Mouse (Mus musculus) hindbrain, embryonic 11.5 days (tissue): ENCODE data around the gene Sgpl1. TPM values are rescaled to one million over a fixed set of nuclear protein-coding genes. Genes with fewer than 3 reads are reported as not detected.

Experiments used
- ATAC-seq: fragments of 200-750 bp; cut with Nextera tagmentation; 2 replicates; pipeline ENCODE4 v1.8.0; 2017; ENCODE audit warnings: mild to moderate bottlenecking, moderate TSS enrichment, moderate library complexity; ENCODE audit not compliant: low FRiP score
- DNase-seq: peaks from one replicate; pipeline ENCODE4 v3.0.0-alpha.2; 2015; ENCODE audit warnings: low spot score
- H3K27ac ChIP-seq: fragments of 300-500 bp; sonication (generic); 2 replicates; pipeline ENCODE4 v1.5.1; 2014; ENCODE audit warnings: mild to moderate bottlenecking, low read depth, low read length
- H3K27me3 ChIP-seq: fragments of 300-500 bp; sonication (generic); 2 replicates; pipeline ENCODE4 v1.6.1; 2014; ENCODE audit warnings: mild to moderate bottlenecking, low read length, moderate library complexity, mixed read lengths; ENCODE audit not compliant: control insufficient read depth, insufficient read depth
- H3K36me3 ChIP-seq: fragments of 300-500 bp; sonication (generic); 2 replicates; pipeline ENCODE4 v1.6.1; 2014; ENCODE audit warnings: mild to moderate bottlenecking, low read length, moderate library complexity, mixed read lengths; ENCODE audit not compliant: control insufficient read depth, insufficient read depth
- H3K4me1 ChIP-seq: fragments of 300-500 bp; sonication (generic); replicated peaks from 2 replicates; pipeline ENCODE4 v1.6.1; 2014; ENCODE audit warnings: low read length, mixed read lengths; ENCODE audit not compliant: control insufficient read depth, insufficient read depth
- H3K4me2 ChIP-seq: fragments of 300-500 bp; sonication (generic); replicated peaks from 2 replicates; pipeline ENCODE4 v1.6.1; 2014; ENCODE audit warnings: mild to moderate bottlenecking, low read depth, low read length
- H3K4me3 ChIP-seq: fragments of 300-500 bp; sonication (generic); 2 replicates; pipeline ENCODE4 v1.5.1; 2014; ENCODE audit warnings: low read depth, low read length
- H3K9ac ChIP-seq: fragments of 300-500 bp; sonication (generic); 2 replicates; pipeline ENCODE4 v1.6.1; 2014; ENCODE audit warnings: low read depth, low read length
- H3K9me3 ChIP-seq: fragments of 300-500 bp; sonication (generic); 2 replicates; pipeline ENCODE4 v1.6.1; 2016; ENCODE audit warnings: low read length; ENCODE audit not compliant: control insufficient read depth
- WGBS: fragments of 180-500 bp; shearing (Covaris S2); extraction: QIAGEN DNeasy Blood & Tissue Kit; methylation state at CpG from one replicate; pipeline ENCODE4 v1.1.7; 2014; 5-methylcytosine and 5-hydroxymethylcytosine counted together
- polyA plus RNA-seq: library from polyadenylated mRNA; unstranded; fragments of >200 nt; fragmentation: Nextera tagmentation; extraction: Ambion mirVana; gene quantifications from 2 replicates; pipeline ENCODE4 v1.2.1, GENCODE M21; 2014

Gene Sgpl1
- polyA plus RNA-seq, 1 experiment from 2014 or later, result 79.3 TPM

- no peaks in the 10 kb centered on the region for H3K27me3 ChIP-seq
- ATAC-seq, result no peak
- 38% methylated on average over 7 of the region's 7 CpGs for WGBS
- H3K4me2 ChIP-seq, result no peak overlapping the region
- no peak overlapping the region for H3K27ac ChIP-seq
- H3K36me3 ChIP-seq, result no peaks in the 10 kb centered on the region
- no peak for DNase-seq
- no peaks in the 10 kb centered on the region for H3K9me3 ChIP-seq
- no peaks in the 10 kb centered on the region for H3K4me1 ChIP-seq
- H3K4me3 ChIP-seq, result no peak overlapping the region
- no peak overlapping the region for H3K9ac ChIP-seq
These were observed 28.8 kb upstream of the Sgpl1 start for GRCm38 (mm10) chr10:61176221-61176790.

DNA sequence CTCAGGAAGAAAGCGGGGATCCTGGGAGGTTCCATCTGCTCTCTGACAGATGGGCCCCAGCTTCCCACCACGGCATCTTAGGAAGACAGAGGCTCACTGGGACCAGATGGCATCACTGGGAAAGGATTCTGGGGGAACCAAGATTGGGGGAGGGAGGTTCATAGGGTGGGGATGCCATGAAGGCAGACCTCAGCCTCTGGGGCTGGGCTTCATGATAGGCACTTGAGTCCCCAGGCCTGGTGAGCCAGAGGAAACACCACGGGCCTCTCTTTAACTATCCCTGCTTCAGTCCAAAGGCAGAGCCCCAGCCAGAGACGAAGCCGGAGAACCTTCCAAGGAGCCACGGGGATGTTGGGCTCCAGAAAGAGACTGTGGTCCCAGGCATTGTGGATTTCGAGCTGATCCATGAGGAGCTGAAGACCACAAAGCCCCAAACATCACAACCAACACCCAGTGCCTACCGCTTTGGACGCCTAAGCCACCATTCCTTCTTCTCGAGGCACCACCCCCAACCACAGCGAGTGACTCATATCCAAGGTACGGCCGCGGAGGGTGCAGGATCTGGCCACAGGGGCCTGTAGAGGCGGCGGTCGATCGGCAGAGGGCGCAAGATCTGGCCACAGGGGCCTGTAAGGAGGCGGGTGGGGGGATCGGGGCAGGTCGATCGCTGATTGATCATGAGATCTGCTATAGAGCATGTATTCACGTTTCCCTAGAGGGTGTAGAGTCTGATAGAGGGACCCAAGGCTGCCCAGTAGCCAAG is 28.1 kb upstream of the Sgpl1 start:
- H3K27ac ChIP-seq, result no peak overlapping the region
- no peaks in the 10 kb centered on the region for H3K36me3 ChIP-seq
- WGBS, result 17% methylated on average over 24 of the region's 24 CpGs
- no peaks in the 10 kb centered on the region for H3K4me1 ChIP-seq
- no peak overlapping the region for H3K4me3 ChIP-seq
- no peak overlapping the region for H3K9ac ChIP-seq
- no peak overlapping the region for H3K4me2 ChIP-seq
- DNase-seq (peak; percentile 73), ATAC-seq (no peak)
- no peaks in the 10 kb centered on the region for H3K27me3 ChIP-seq
- no peaks in the 10 kb centered on the region for H3K9me3 ChIP-seq

DNA sequence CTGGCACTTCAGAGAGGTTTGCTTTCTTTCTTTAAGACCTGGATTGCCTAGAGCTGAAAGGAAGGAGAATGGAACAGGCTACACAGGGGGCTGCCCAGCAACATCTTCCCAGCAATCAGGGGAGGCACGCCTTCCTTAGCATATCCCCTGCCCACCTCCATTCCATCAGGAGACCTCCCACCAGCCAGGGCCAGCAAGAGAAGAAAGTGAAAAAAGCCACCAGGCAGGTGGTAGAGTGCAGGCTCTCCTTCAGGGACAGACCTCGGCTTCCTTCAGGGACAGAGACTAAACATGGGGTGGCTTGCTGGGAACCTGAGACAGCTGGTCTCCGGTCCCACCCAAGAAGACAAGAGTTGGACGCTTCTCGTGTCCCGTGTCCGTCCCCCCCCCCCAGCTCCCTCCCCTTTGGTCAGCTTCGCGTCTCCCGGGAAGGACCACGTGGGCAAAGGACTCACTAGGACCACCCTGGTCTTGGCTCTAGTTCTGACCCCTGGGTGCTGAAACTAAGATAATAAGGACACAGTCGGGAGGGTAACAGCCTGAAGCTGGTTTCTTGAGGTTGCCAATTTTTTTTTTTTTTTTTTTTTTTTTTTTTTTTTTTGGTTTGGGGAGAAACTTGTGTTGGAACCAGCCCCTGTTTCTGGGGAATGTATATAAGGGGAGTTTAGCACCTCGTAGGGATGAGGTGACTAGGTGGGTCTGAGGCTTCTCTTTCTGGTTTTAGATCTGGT is 27.4 kb upstream of the Sgpl1 start:
- Histone ChIP-seq H3K4me2 (no peak overlapping the region), H3K9me3 (no peaks in the 10 kb centered on the region), H3K4me3 (no peak overlapping the region), H3K27ac (no peak overlapping the region), H3K36me3 (no peaks in the 10 kb centered on the region), H3K9ac (no peak overlapping the region), H3K4me1 (no peaks in the 10 kb centered on the region), H3K27me3 (no peaks in the 10 kb centered on the region)
- 52% methylated on average over 13 of the region's 13 CpGs for WGBS
- DNase-seq (no peak), ATAC-seq (no peak)

GRCm38 (mm10) chr10:61172496-61172895 is 25.0 kb upstream of the Sgpl1 start:
- H3K27ac ChIP-seq, result no peak overlapping the region
- H3K9ac ChIP-seq, result no peak overlapping the region
- no peak overlapping the region for H3K4me3 ChIP-seq
- no peaks in the 10 kb centered on the region for H3K4me1 ChIP-seq
- no peak overlapping the region for H3K4me2 ChIP-seq
- no peak for ATAC-seq
- H3K27me3 ChIP-seq, result no peaks in the 10 kb centered on the region
- no peak for DNase-seq
- WGBS, result 81% methylated on average over 4 of the region's 4 CpGs
- H3K9me3 ChIP-seq, result no peaks in the 10 kb centered on the region
- no peaks in the 10 kb centered on the region for H3K36me3 ChIP-seq

GRCm38 (mm10) chr10:61171654-61172053 is 24.2 kb upstream of the Sgpl1 start, which contains the start of gene Tbata:
TSS of gene Tbata (plus strand) at chr10:61171954.
- Histone ChIP-seq H3K9ac (no peak within 1 kb of the TSS), H3K4me3 (no peak within 1 kb of the TSS), H3K4me2 (no peak within 1 kb of the TSS), H3K36me3 (no peaks in the 10 kb centered on the region), H3K27ac (no peak within 1 kb of the TSS), H3K9me3 (no peaks in the 10 kb centered on the region), H3K4me1 (no peaks in the 10 kb centered on the region), H3K27me3 (no peaks in the 10 kb centered on the region)
- 71% methylated on average over 3 of the region's 3 CpGs for WGBS
- no peak for DNase-seq
- no peak for ATAC-seq

DNA sequence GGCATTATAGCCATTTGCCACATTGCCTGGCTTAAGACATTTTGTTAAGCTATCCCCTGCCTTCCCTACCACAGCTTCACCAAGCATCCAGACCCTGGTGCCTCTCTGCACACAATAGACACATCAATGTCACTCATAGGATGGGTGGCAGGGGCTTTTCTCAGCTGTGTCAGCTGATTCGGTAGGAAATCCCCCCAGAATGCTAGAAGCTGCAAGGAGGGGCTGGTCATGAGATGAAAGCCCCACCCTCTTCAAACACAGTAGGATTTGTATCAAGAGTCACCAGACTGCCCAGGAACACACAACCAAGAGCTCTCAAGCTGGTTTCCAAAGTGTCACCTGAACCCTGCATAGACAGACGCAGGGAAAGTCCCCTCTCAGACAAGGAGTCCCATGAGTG is 20.9 kb upstream of the Sgpl1 start:
- no peaks in the 10 kb centered on the region for H3K27me3 ChIP-seq
- no peak overlapping the region for H3K27ac ChIP-seq
- no peaks in the 10 kb centered on the region for H3K36me3 ChIP-seq
- no peak overlapping the region for H3K4me2 ChIP-seq
- no peak for DNase-seq
- no peaks in the 10 kb centered on the region for H3K4me1 ChIP-seq
- H3K9me3 ChIP-seq, result no peaks in the 10 kb centered on the region
- WGBS, result 58% methylated on average over 2 of the region's 2 CpGs
- H3K4me3 ChIP-seq, result no peak overlapping the region
- H3K9ac ChIP-seq, result no peak overlapping the region
- no peak for ATAC-seq

DNA sequence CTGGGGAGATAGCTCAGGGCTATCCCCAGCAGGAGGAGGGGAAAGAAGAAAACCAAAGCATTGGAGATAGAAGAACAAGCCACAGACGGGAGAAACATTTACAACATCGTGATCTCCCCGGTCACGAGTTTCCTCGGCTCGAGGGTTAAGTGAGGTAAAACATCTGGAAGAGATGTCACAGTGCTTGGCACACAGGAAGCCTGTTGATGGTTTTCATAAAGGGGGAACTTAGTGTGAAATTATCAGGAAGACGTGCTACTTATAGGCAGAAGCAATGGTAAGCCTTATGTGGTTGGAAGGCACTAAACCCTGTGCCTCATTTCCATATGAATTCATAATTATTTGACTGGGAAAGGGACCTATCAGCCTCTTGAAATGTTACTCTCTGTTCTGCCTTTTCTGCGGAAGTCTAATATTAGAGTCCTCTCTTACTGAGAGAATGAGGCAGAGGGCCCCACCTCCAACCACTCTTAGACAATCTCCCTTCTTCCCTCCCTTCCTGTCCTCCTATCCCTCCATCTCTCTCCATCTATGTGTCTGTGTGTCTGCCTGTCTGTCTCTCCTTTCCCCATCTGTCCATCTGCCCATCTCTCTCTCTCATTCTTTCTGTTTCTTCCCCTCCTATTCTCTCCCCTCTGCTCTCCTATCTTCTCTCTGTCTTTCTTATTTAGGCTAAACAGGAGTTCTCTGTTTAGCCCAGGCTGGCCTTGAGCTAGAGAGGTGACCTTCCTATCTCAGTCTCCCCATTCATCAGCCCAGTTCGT is 20.0 kb upstream of the Sgpl1 start:
- Histone ChIP-seq H3K4me2 (no peak overlapping the region), H3K27me3 (no peaks in the 10 kb centered on the region), H3K9me3 (no peaks in the 10 kb centered on the region), H3K36me3 (no peaks in the 10 kb centered on the region), H3K4me3 (no peak overlapping the region), H3K9ac (no peak overlapping the region), H3K4me1 (no peaks in the 10 kb centered on the region), H3K27ac (no peak overlapping the region)
- WGBS, result 72% methylated on average over 9 of the region's 9 CpGs
- no peak for ATAC-seq
- DNase-seq, result no peak

DNA sequence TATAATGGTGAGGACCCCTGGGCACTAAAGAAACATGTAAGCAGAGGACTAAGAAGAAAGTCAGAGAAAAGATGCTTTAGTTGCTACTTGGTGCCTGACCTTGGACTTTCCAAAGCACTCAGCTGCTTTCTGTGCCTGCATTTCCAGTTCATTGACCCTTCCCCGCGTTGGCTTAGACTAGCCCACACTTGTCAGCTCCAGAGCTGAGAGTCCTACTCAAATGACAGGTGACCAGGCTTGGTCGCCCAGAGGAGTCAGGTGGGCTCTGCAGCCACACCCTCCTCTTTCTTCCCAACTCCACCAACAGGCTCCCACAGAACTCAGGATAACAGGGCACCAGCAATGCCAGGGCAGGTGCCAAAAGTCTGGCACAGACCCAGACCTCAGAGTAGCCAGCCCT is 14.9 kb upstream of the Sgpl1 start:
- no peaks in the 10 kb centered on the region for H3K36me3 ChIP-seq
- no peak for ATAC-seq
- 75% methylated on average over 3 of the region's 3 CpGs for WGBS
- no peak overlapping the region for H3K4me3 ChIP-seq
- no peak overlapping the region for H3K27ac ChIP-seq
- no peak overlapping the region for H3K4me2 ChIP-seq
- no peak for DNase-seq
- no peaks in the 10 kb centered on the region for H3K27me3 ChIP-seq
- no peaks in the 10 kb centered on the region for H3K9me3 ChIP-seq
- no peaks in the 10 kb centered on the region for H3K4me1 ChIP-seq
- no peak overlapping the region for H3K9ac ChIP-seq
